Mouse (Mus musculus): ENCODE results near the gene Cd34. TPM values are rescaled to one million over a fixed set of nuclear protein-coding genes. Genes with fewer than 3 reads are reported as not detected.
A peak's percentile ranks its signal among the peaks of the same experiment; 100 is the strongest.

Cd34 gene
- 28.4 and 46.9 TPM in 2 replicates for polyA plus RNA-seq (2012; ENCODE audit: insufficient read depth, insufficient read length, missing spikeins)

DNA sequence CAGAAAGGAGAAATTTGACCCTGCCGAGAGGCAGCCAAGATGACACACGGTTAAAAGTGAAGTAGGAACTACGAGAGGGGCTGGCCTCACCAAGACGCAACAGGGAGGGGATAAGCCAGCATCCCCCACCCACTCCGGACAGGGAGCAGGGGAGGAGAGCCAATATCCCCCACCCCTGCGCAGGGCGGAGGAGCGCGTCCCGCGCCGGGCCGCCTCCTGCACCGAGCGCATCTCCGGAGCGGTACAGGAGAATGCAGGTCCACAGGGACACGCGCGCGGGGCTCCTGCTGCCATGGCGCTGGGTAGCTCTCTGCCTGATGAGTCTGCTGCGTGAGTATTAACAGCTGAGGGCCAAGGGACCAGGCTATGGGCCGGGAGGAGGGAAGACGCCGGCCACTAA, at the start of gene Cd34:
Cd34 (plus strand) TSS at position 105 of the 400 bp plus-strand sequence.
- H3K27ac ChIP-seq (replicated peaks; ENCODE audit: low read depth, low read length): peak within 1 kb of the TSS; percentile 86
- peaks cover 6% of the 10 kb centered on the region; the same call in 1 of the 2 replicates for H3K4me1 ChIP-seq (ENCODE audit: control insufficient read depth, insufficient read depth, insufficient read length, low read length)
- peak within 1 kb of the TSS; percentile 61 for H3K4me3 ChIP-seq (ENCODE audit: insufficient read depth, low read depth, low read length)

DNA sequence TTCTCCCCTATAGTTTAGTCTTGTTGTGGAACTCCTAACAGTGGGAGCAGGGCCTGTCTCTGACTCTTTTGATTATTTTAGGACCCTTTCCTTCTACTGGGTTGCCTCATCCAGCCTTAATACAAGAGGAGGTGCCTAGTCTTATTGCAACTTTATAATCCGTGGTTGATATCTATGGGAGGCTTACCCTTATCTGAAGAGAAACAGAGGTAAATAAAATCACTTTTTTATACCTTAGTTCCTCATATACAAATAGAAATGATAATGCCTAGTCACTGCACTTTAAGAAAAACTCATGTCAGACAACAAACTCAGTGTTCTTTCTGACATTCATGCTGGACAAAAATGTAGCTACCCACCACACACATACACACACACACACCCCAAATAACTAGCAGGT, 44.1 kb upstream of the Cd34 start:
- Histone ChIP-seq H3K4me3 (ENCODE audit: insufficient read depth, low read depth, low read length) (no peak overlapping the region), H3K27ac (replicated peaks; ENCODE audit: low read depth, low read length) (no peak overlapping the region), H3K4me1 (ENCODE audit: control insufficient read depth, insufficient read depth, insufficient read length, low read length) (no peaks in the 10 kb centered on the region)

DNA sequence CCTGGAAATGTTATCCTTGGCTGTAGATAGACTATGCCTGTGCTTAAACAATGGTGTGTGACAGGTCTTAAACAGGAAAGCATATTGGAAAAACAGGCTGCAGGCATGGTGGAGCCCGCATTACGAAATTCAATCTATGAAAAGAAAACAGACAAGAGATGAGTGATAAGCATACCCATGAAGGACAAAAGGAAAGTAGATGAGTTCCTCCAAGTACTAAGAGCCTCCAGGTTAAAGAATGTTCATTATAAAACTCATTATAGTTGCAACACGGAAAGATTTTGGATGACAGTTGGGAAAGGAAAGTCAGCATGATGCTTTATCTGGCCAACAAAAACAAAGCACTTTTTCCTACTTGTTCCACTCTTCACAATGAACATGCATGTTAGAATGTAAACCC, 43.3 kb upstream of the Cd34 start:
- no peak overlapping the region for H3K4me3 ChIP-seq (ENCODE audit: insufficient read depth, low read depth, low read length)
- H3K27ac ChIP-seq (replicated peaks; ENCODE audit: low read depth, low read length): no peak overlapping the region
- H3K4me1 ChIP-seq (ENCODE audit: control insufficient read depth, insufficient read depth, insufficient read length, low read length): no peaks in the 10 kb centered on the region

GRCm38 (mm10) chr1:194901075-194901474, 37.5 kb upstream of the Cd34 start:
- Histone ChIP-seq H3K4me3 (ENCODE audit: insufficient read depth, low read depth, low read length) (no peak overlapping the region), H3K4me1 (ENCODE audit: control insufficient read depth, insufficient read depth, insufficient read length, low read length) (no peaks in the 10 kb centered on the region), H3K27ac (replicated peaks; ENCODE audit: low read depth, low read length) (no peak overlapping the region)

DNA sequence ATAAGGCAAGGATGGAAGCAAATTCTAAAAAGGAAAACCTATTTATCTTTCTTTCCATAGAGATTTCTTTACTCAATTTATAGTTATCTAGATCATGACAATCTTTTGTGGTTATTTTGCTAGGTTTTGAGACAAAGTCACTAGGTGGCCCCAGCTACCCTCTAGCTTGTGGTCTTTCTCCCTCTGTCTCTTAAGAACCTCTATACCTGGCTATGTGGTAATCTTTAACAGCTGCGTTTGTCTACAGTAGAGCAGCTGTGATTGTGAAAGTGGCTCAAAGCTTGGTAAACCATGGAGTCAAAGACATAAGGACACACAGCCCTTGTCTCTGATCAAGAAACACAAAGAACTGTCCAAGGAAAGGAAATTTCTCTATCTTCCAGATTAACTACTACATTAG, 36.8 kb upstream of the Cd34 start:
- Histone ChIP-seq H3K4me1 (ENCODE audit: control insufficient read depth, insufficient read depth, insufficient read length, low read length) (no peaks in the 10 kb centered on the region), H3K27ac (replicated peaks; ENCODE audit: low read depth, low read length) (no peak overlapping the region), H3K4me3 (ENCODE audit: insufficient read depth, low read depth, low read length) (no peak overlapping the region)

GRCm38 (mm10) chr1:194908956-194909355, 29.7 kb upstream of the Cd34 start:
- Histone ChIP-seq H3K27ac (replicated peaks; ENCODE audit: low read depth, low read length) (no peak overlapping the region), H3K4me3 (ENCODE audit: insufficient read depth, low read depth, low read length) (no peak overlapping the region), H3K4me1 (ENCODE audit: control insufficient read depth, insufficient read depth, insufficient read length, low read length) (no peaks in the 10 kb centered on the region)

- Histone ChIP-seq H3K27ac (replicated peaks; ENCODE audit: low read depth, low read length) (no peak overlapping the region), H3K4me1 (ENCODE audit: control insufficient read depth, insufficient read depth, insufficient read length, low read length) (peaks cover 8% of the 10 kb centered on the region; the same call in 1 of the 2 replicates), H3K4me3 (ENCODE audit: insufficient read depth, low read depth, low read length) (no peak overlapping the region)
Measured at GRCm38 (mm10) chr1:194925753-194926350, 12.8 kb upstream of the Cd34 start.

DNA sequence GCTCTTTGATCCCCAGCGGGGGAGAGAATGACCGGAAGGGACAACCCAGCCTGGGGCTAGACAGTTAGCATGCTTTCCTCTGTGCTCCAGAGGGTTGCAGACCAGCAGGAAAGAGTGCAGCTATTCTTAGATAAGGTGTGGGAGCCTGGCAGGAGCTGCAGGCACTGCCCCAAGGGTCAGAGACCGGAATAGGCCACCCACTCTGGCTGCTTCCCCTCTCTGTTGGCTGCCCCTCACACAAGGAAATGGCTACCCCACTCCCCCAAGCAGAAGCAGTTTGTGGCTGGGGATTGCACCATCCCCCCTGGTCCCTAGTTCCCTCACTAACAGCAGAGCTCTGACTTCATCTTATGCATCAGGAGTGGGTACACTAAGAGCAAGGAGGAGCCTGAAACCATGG, 10.7 kb upstream of the Cd34 start:
- peak overlapping the region; percentile 8; the same call in 1 of the 2 replicates for H3K27ac ChIP-seq (replicated peaks; ENCODE audit: low read depth, low read length)

DNA sequence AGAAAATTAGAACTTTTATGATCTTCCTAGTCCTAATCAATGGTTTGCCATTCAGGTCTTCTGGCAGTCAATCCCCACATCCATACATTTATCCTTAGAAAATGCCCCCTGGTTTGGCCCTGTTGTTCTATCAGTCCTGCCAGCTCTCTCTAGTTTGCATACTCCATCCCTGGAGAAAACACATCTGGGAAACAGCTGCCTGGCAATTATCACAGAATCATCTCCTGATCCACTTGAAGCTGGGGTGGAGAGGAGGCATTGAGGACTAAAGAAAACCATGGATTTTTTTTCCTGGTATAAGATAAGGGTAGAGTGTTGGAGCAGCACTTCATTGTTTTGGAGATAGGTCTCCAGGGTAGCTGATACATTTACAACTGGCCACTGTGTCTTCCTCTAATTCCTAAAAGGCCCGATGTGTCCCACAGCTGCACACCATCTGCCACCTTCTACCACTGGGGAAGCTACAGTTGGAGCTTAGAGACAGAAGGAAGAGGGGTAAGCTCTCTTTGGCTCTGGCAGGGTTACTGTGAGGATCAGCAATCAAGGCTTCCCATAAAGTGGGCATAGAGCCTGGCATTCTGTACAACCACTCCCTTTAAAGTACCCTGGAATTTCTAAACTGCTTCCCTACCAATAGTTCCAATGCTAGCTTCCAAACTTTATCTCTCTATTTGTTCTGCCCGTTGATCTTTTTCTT, 9.2 kb upstream of the Cd34 start:
- Histone ChIP-seq H3K27ac (replicated peaks; ENCODE audit: low read depth, low read length) (no peak overlapping the region), H3K4me1 (ENCODE audit: control insufficient read depth, insufficient read depth, insufficient read length, low read length) (peaks cover 9% of the 10 kb centered on the region; the same call in 1 of the 2 replicates), H3K4me3 (ENCODE audit: insufficient read depth, low read depth, low read length) (no peak overlapping the region)

More for the DNA sequence above, 10.7 kb upstream of the Cd34 start:
- Histone ChIP-seq H3K4me3 (ENCODE audit: insufficient read depth, low read depth, low read length) (no peak overlapping the region), H3K4me1 (ENCODE audit: control insufficient read depth, insufficient read depth, insufficient read length, low read length) (peaks cover 9% of the 10 kb centered on the region; the same call in 1 of the 2 replicates)

GRCm38 (mm10) chr1:194929972-194930355, 8.7 kb upstream of the Cd34 start:
- no peak overlapping the region for H3K27ac ChIP-seq (replicated peaks; ENCODE audit: low read depth, low read length)
- H3K4me3 ChIP-seq (ENCODE audit: insufficient read depth, low read depth, low read length): no peak overlapping the region
- peaks cover 9% of the 10 kb centered on the region; the same call in 1 of the 2 replicates for H3K4me1 ChIP-seq (ENCODE audit: control insufficient read depth, insufficient read depth, insufficient read length, low read length)

GRCm38 (mm10) chr1:194930706-194931105, 7.9 kb upstream of the Cd34 start:
- Histone ChIP-seq H3K4me1 (ENCODE audit: control insufficient read depth, insufficient read depth, insufficient read length, low read length) (peaks cover 8% of the 10 kb centered on the region; the same call in 1 of the 2 replicates), H3K27ac (replicated peaks; ENCODE audit: low read depth, low read length) (no peak overlapping the region), H3K4me3 (ENCODE audit: insufficient read depth, low read depth, low read length) (no peak overlapping the region)

- Histone ChIP-seq H3K27ac (replicated peaks; ENCODE audit: low read depth, low read length) (no peak overlapping the region), H3K4me1 (ENCODE audit: control insufficient read depth, insufficient read depth, insufficient read length, low read length) (peaks cover 8% of the 10 kb centered on the region; the same call in 1 of the 2 replicates), H3K4me3 (ENCODE audit: insufficient read depth, low read depth, low read length) (no peak overlapping the region)
Measured at GRCm38 (mm10) chr1:194935351-194935750, 3.3 kb upstream of the Cd34 start.

DNA sequence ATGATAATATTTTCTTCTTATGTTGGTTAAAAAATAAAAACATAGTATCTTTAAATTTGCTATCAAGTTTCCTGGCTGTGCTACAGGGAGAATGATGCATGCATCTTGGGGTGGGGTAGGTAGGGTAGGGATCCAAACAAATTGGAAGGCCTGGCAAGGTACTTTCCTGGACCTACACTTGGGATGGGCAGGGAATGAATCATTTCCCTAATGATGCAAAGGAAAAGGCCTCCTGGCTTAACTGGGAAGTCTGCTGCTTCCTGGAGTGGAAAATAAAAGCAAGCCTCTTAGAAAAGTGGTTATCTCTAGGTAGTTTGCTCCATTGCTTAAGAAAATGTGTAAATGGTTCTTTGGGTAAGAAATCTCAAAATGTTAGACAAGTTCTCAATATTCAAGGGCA, 2.9 kb downstream of the Cd34 start:
- no peak overlapping the region; the same call in 1 of the 2 replicates for H3K4me3 ChIP-seq (ENCODE audit: insufficient read depth, low read depth, low read length)
- peaks cover 14% of the 10 kb centered on the region; the same call in 1 of the 2 replicates for H3K4me1 ChIP-seq (ENCODE audit: control insufficient read depth, insufficient read depth, insufficient read length, low read length)
- H3K27ac ChIP-seq (replicated peaks; ENCODE audit: low read depth, low read length): peak overlapping the region; percentile 61

GRCm38 (mm10) chr1:194942912-194943311, 4.3 kb downstream of the Cd34 start:
- no peak overlapping the region for H3K4me3 ChIP-seq (ENCODE audit: insufficient read depth, low read depth, low read length)
- H3K27ac ChIP-seq (replicated peaks; ENCODE audit: low read depth, low read length): peak overlapping the region; percentile 60
- H3K4me1 ChIP-seq (ENCODE audit: control insufficient read depth, insufficient read depth, insufficient read length, low read length): peaks cover 16% of the 10 kb centered on the region; the same call in 1 of the 2 replicates

GRCm38 (mm10) chr1:194943485-194943884, 4.9 kb downstream of the Cd34 start:
- Histone ChIP-seq H3K27ac (replicated peaks; ENCODE audit: low read depth, low read length) (peak overlapping the region; percentile 79), H3K4me3 (ENCODE audit: insufficient read depth, low read depth, low read length) (no peak overlapping the region), H3K4me1 (ENCODE audit: control insufficient read depth, insufficient read depth, insufficient read length, low read length) (peaks cover 16% of the 10 kb centered on the region; the same call in 1 of the 2 replicates)
